Mouse (Mus musculus): ENCODE measurements around the gene Iqsec1.

DNA sequence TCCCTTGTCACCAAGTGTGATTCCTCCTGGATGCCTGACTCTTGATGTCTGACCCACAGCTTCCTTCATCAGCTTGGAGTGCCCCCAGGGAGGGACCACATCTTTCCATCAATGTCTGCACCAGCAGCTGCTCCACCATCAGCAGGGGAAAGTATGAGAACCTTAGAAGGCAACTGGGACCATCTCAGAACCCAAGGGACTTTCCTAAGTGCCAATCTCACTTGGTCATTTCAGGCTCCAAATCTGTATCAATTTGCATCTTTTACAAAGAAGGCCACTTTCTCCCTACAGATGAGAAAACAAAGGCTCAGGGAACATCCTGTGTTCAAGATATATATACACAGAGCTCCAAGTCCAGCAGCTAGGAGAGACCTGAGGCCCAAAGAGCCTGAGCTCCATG is 205.3 kb downstream of the Iqsec1 start:
- TF ChIP-seq CTCF (IDR thresholded peaks at IDR 0.05; ENCODE audit: low read depth, low read length): no peak
- no peak for TF ChIP-seq POLR2A (IDR thresholded peaks at IDR 0.05; ENCODE audit: insufficient read depth, low read length)
